Comparison of ENCODE assay signal across 8 mouse cellular contexts in the genomic region with DNA sequence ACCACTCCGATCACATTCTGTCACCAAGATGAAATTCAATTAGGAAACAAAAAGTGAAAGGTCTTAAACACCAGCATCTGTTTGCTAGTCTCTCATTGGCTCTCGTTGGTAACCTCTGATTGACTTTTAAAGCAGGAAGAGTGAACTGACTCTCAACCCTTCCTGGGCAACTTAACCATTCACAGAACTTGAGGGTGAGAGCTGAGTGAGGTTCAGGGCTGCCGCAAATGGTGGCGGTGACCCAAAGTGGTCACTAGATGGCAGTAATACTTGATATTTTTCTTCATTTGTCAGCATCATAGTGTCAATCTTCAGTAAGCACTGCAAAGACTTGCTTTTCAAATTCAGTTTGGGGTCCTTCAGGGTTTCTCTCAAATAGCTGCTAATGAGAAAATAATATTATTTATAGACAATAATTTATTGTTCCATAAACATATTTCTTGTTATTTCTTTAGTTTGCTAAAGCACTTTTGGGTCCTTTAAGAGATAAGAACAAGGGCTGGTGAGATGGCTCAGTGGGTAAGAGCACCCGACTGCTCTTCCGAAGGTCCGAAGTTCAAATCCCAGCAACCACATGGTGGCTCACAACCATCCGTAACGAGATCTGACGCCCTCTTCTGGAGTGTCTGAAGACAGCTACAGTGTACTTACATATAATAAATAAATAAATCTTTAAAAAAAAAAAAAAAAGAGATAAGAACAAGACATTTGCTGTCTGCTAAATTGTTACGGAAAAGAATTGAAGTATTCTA.
A peak's percentile ranks its signal among the peaks of the same experiment; 100 is the strongest.
DNase-seq lines count a peak whose midpoint lies in the region; ATAC-seq and TF ChIP-seq lines count a peak whose summit lies in the region.
"Not testable (repeated sequence)": the region's sequence is repeated elsewhere in the genome, so short reads cannot be mapped to it uniquely, and the experiment has no call there.

No protein-coding gene starts in this region.

- H3K9me3 ChIP-seq in hindbrain, embryonic 14.5 days (ENCODE audit: control insufficient read depth, low read length); lung, embryonic 14.5 days (ENCODE audit: low read depth, low read length): not testable (repeated sequence)

- H3K27me3 ChIP-seq in hindbrain, embryonic 14.5 days (ENCODE audit: control insufficient read depth, insufficient read depth, low read length); lung, embryonic 14.5 days (ENCODE audit: insufficient read depth, low read length); thymus, adult 2 months (ENCODE audit: control insufficient read depth, insufficient read depth, low read length): not testable (repeated sequence)

- ATAC-seq in frontal cortex, adult (ENCODE audit: low TSS enrichment): peak; percentile 85
- peak; percentile 57; the same call in 1 of the 2 replicates for ATAC-seq in hindbrain, embryonic 14.5 days (ENCODE audit: low FRiP score)
- peak; percentile 82; the same call in 1 of the 2 replicates for ATAC-seq in lung, embryonic 14.5 days (ENCODE audit: insufficient read depth)

- DNase-seq in ES-CJ7 (ENCODE audit: low read depth, low spot score): peak; percentile 47
- peak; percentile 37 to 51 for DNase-seq in cerebellum, postnatal 10 days
- DNase-seq in hindbrain, embryonic 14.5 days (ENCODE audit: low spot score): peak; percentile 50
- DNase-seq in kidney, postnatal 36 days: peak; percentile 23 to 55
- peak; percentile 63 for DNase-seq in lung, embryonic 14.5 days
- peak; percentile 45 for DNase-seq in naive thymus-derived CD4-positive, alpha-beta T cell, adult 2 months (ENCODE audit: low read depth)
- peak; percentile 14 for DNase-seq in thymus, adult 2 months

- not testable (repeated sequence) for H3K36me3 ChIP-seq in hindbrain, embryonic 14.5 days (replicated peaks; ENCODE audit: control insufficient read depth, insufficient read depth); lung, embryonic 14.5 days (ENCODE audit: insufficient read depth); thymus, adult 2 months (ENCODE audit: control insufficient read depth, insufficient read depth, low read length)

- not testable (repeated sequence) for TF ChIP-seq POLR2A in thymus, adult 2 months (IDR thresholded peaks at IDR 0.05; ENCODE audit: control insufficient read depth, extremely low read depth, insufficient read depth, low read length, poor library complexity)

- not testable (repeated sequence) for H3K27ac ChIP-seq in hindbrain, embryonic 14.5 days; lung, embryonic 14.5 days (ENCODE audit: low read depth); thymus, adult 2 months (ENCODE audit: control insufficient read depth, insufficient read depth, low read length)

- not testable (repeated sequence) for H3K4me1 ChIP-seq in hindbrain, embryonic 14.5 days (replicated peaks; ENCODE audit: control insufficient read depth, insufficient read depth, low read length); lung, embryonic 14.5 days (ENCODE audit: insufficient read depth); thymus, adult 2 months (replicated peaks; ENCODE audit: control insufficient read depth, insufficient read depth, low read length)

- not testable (repeated sequence) for H3K4me2 ChIP-seq in hindbrain, embryonic 14.5 days (replicated peaks); lung, embryonic 14.5 days

- peak; percentile 50 for TF ChIP-seq CTCF in lung, embryonic 14.5 days (IDR thresholded peaks at IDR 0.05; ENCODE audit: low read depth)
- TF ChIP-seq CTCF in thymus, adult 2 months (IDR thresholded peaks at IDR 0.05; ENCODE audit: borderline replicate concordance, control insufficient read depth, extremely low read depth, insufficient read depth, low read length, poor library complexity): not testable (repeated sequence)

- WGBS in hindbrain, embryonic 14.5 days: 50% methylated on average over 8 of the region's 11 CpGs
- WGBS in lung, embryonic 14.5 days: 39% methylated on average over 8 of the region's 11 CpGs
- 46% methylated on average over 10 of the region's 11 CpGs for WGBS in thymus, adult 2 months

- not testable (repeated sequence) for H3K9ac ChIP-seq in hindbrain, embryonic 14.5 days; lung, embryonic 14.5 days

- H3K4me3 ChIP-seq in hindbrain, embryonic 14.5 days (replicated peaks; ENCODE audit: low read length); lung, embryonic 14.5 days (ENCODE audit: low read depth, low read length); thymus, adult 2 months (ENCODE audit: control insufficient read depth, insufficient read depth, low read length): not testable (repeated sequence)
